Mouse (Mus musculus) liver, adult 2 months (tissue): ENCODE results near the gene Ubiad1. TPM values are rescaled to one million over a fixed set of nuclear protein-coding genes. Genes with fewer than 3 reads are reported as not detected.

Experiments
- DNase-seq: peaks from one replicate; pipeline ENCODE4 v3.0.0-alpha.2; 2011; ENCODE audit warnings: low read depth, low spot score; ENCODE audit errors: extremely low read depth
- H3K27ac ChIP-seq: fragments of 200-500 bp; replicated peaks from 2 replicates; pipeline ENCODE4 v1.5.1; 2012; ENCODE audit warnings: low read depth, mild to moderate bottlenecking, control low read depth, inconsistent platforms, low read length; ENCODE audit not compliant: insufficient read depth
- H3K27me3 ChIP-seq: fragments of 200-500 bp; 2 replicates; pipeline ENCODE4 v1.6.1; 2012; ENCODE audit warnings: mild to moderate bottlenecking, moderate library complexity, low read length, inconsistent platforms; ENCODE audit not compliant: control insufficient read depth, insufficient read depth
- H3K36me3 ChIP-seq: fragments of 200-500 bp; 2 replicates; pipeline ENCODE4 v1.6.1; 2012; ENCODE audit warnings: low read length, inconsistent platforms; ENCODE audit not compliant: control insufficient read depth, insufficient read depth
- H3K4me1 ChIP-seq: fragments of 200-500 bp; 2 replicates; pipeline ENCODE4 v1.6.1; 2011; ENCODE audit warnings: low read length; ENCODE audit not compliant: control insufficient read depth, insufficient read depth
- H3K4me3 ChIP-seq: fragments of 200-500 bp; 2 replicates; pipeline ENCODE4 v1.5.1; 2011; ENCODE audit warnings: low read depth, mild to moderate bottlenecking, control low read depth, low read length, moderate library complexity; ENCODE audit not compliant: insufficient read depth
- H3K79me2 ChIP-seq: fragments of 200-500 bp; 2 replicates; pipeline ENCODE4 v1.6.1; 2012; ENCODE audit warnings: inconsistent platforms, mild to moderate bottlenecking, low read length, moderate library complexity; ENCODE audit not compliant: control insufficient read depth, insufficient read depth
- H3K9ac ChIP-seq: fragments of 200-500 bp; 2 replicates; pipeline ENCODE4 v1.6.1; 2012; ENCODE audit warnings: low read depth, mild to moderate bottlenecking, control low read depth, inconsistent platforms, low read length
- CTCF ChIP-seq: fragments of 200-500 bp; IDR thresholded peaks from 2 replicates; pipeline ENCODE4 v1.5.1; 2011; ENCODE audit warnings: low read depth, low read length, control low read depth
- POLR2A ChIP-seq: fragments of 200-500 bp; IDR thresholded peaks from 2 replicates; pipeline ENCODE4 v1.6.1; 2011; ENCODE audit warnings: low read length, control low read depth; ENCODE audit not compliant: insufficient read depth; ENCODE audit errors: extremely low read depth
- WGBS: fragments of 180-500 bp; shearing (Covaris S2); methylation state at CpG from one replicate; pipeline ENCODE4 v1.1.7; 2018; 5-methylcytosine and 5-hydroxymethylcytosine counted together
- polyA plus RNA-seq: library from polyadenylated mRNA; depleted of rRNA; stranded (reverse); fragments of >200 nt; gene quantifications from 2 replicates; pipeline ENCODE4 v1.2.3, GENCODE M21; 2012
- total RNA-seq: library from RNA; depleted of rRNA; stranded (reverse); fragments of >200 nt; gene quantifications from 2 replicates; pipeline ENCODE4 v1.2.3, GENCODE M21; 2014

Ubiad1 gene
- total and polyA plus RNA-seq, 2 experiments: 5.5 to 21.0 TPM

DNA sequence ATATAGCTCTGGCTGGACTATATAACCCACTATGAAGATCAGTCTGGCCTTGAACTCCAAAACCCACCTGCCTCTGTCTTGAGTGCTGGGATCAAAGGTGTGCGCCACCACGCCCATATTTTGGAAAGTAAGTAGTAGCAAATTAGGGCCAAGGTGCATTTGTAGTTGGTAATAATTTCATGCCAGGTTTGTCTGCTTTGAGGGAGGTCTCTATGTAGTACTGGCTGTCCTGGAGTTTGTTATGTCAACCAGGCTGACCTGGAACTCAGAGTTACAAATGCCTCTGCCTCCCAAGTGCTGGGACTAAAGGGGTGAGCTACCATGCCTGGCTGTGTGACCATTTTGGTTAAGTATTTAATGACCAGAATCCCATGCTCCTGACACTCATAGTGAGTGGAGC, 35.7 kb upstream of the Ubiad1 start:
- peaks cover 66% of the 10 kb centered on the region for H3K36me3 ChIP-seq
- no peaks in the 10 kb centered on the region for H3K4me1 ChIP-seq
- H3K27ac ChIP-seq: no peak overlapping the region
- no peak overlapping the region for H3K4me3 ChIP-seq
- no peak overlapping the region for H3K9ac ChIP-seq
- 98% methylated on average over 2 of the region's 2 CpGs for WGBS
- no peak for DNase-seq
- no peak for TF ChIP-seq CTCF
- TF ChIP-seq POLR2A: no peak
- H3K27me3 ChIP-seq: no peaks in the 10 kb centered on the region
- no peaks in the 10 kb centered on the region for H3K79me2 ChIP-seq

GRCm38 (mm10) chr4:148473496-148473895, 28.9 kb upstream of the Ubiad1 start:
- no peak overlapping the region for H3K9ac ChIP-seq
- TF ChIP-seq POLR2A (no peak), CTCF (no peak)
- 59% methylated on average over 5 of the region's 5 CpGs for WGBS
- H3K27me3 ChIP-seq: no peaks in the 10 kb centered on the region
- no peaks in the 10 kb centered on the region for H3K79me2 ChIP-seq
- peaks cover 6% of the 10 kb centered on the region for H3K4me1 ChIP-seq
- H3K36me3 ChIP-seq: peaks cover 60% of the 10 kb centered on the region
- no peak overlapping the region for H3K4me3 ChIP-seq
- peak overlapping the region; percentile 64 for H3K27ac ChIP-seq
- peak; percentile 29 for DNase-seq

DNA sequence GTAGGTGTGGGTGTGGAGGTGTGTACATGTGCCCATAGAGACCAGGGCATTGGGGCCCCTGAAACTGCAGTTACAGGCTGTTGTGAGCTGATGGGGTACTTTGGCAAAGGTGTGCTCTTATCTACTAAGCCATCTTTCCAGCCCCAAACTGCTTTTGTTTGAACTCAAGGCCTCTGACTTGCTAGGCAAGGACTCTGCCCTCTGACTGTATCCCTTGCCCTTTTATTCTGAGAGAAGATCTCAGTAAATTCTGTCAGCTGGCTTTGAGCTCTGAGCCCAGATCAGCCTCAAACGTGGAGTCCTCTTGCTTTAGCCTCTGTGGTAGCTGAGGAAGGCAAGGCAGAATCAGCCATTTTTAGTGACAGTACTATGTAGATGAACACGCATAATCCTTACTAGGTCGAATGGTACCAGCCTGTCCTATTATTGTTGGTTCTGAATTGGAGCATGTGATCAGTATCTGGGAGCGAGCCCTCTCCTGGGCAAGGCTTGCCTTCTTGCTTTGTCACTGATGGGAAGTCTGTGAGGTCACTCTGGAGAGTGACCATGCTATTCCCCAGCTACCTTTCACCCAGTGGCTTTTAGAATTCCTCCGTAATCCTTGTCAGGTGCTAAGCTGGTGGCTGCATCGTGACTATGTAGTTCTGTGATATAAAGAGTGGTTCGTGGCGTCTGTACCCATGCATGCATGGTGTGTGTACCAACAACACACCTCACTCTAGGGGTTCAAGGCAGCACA, 28.0 kb upstream of the Ubiad1 start:
- H3K4me1 ChIP-seq: peaks cover 6% of the 10 kb centered on the region
- peaks cover 64% of the 10 kb centered on the region for H3K36me3 ChIP-seq
- no peak overlapping the region for H3K4me3 ChIP-seq
- 52% methylated on average over 8 of the region's 8 CpGs for WGBS
- H3K27ac ChIP-seq: peak overlapping the region; percentile 64
- TF ChIP-seq CTCF (no peak), POLR2A (no peak)
- no peak overlapping the region for H3K9ac ChIP-seq
- DNase-seq: peak; percentile 82
- H3K27me3 ChIP-seq: no peaks in the 10 kb centered on the region
- H3K79me2 ChIP-seq: no peaks in the 10 kb centered on the region

- Histone ChIP-seq H3K27me3 (no peaks in the 10 kb centered on the region), H3K4me3 (no peak overlapping the region), H3K4me1 (peaks cover 6% of the 10 kb centered on the region), H3K9ac (no peak overlapping the region), H3K27ac (no peak overlapping the region), H3K79me2 (no peaks in the 10 kb centered on the region), H3K36me3 (peaks cover 58% of the 10 kb centered on the region)
- TF ChIP-seq POLR2A (no peak), CTCF (no peak)
- no peak for DNase-seq
- 95% methylated on average over 10 of the region's 10 CpGs for WGBS
Measured at GRCm38 (mm10) chr4:148471363-148471806, 26.8 kb upstream of the Ubiad1 start.

GRCm38 (mm10) chr4:148469487-148470252, 25.1 kb upstream of the Ubiad1 start:
- 92% methylated on average over 11 of the region's 11 CpGs for WGBS
- Histone ChIP-seq H3K27me3 (no peaks in the 10 kb centered on the region), H3K79me2 (no peaks in the 10 kb centered on the region), H3K4me1 (peaks cover 6% of the 10 kb centered on the region), H3K36me3 (peaks cover 58% of the 10 kb centered on the region), H3K27ac (no peak overlapping the region), H3K4me3 (no peak overlapping the region), H3K9ac (no peak overlapping the region)
- DNase-seq: no peak
- TF ChIP-seq CTCF (no peak), POLR2A (no peak)
